Mouse (Mus musculus) erythroid progenitor cell, adult 5-6 weeks (primary cell): ENCODE data around the gene Slc22a29. TPM values are rescaled to one million over a fixed set of nuclear protein-coding genes. Genes with fewer than 3 reads are reported as not detected.
"Not testable (repeated sequence)": the region's sequence is repeated elsewhere in the genome, so short reads cannot be mapped to it uniquely, and the experiment has no call there.

Experiments used
- ATAC-seq: replicated peaks from 2 replicates; pipeline ENCODE4 v1.8.0; 2016; ENCODE audit warnings: moderate number of reproducible peaks, mild to moderate bottlenecking, moderate TSS enrichment, inconsistent platforms; ENCODE audit not compliant: poor library complexity, low FRiP score, severe bottlenecking
- total RNA-seq, 2 experiments: library from RNA; stranded (forward) in 1 of 2; stranded (reverse) in 1 of 2; fragments of 150-400 nt in 1 of 2; fragments of 186-747, 209-891 nt in 1 of 2; gene quantifications; 2 replicates each; pipeline versions ENCODE4 v1.2.3 to v1.2.4; 2015 to 2017; ENCODE audit warnings: low replicate concordance in 2 of 2

Slc22a29 gene
- total RNA-seq (2015; ENCODE audit: low replicate concordance) = not detected in 2 replicates
- not detected in 2 replicates for total RNA-seq (2017; ENCODE audit: low replicate concordance)

DNA sequence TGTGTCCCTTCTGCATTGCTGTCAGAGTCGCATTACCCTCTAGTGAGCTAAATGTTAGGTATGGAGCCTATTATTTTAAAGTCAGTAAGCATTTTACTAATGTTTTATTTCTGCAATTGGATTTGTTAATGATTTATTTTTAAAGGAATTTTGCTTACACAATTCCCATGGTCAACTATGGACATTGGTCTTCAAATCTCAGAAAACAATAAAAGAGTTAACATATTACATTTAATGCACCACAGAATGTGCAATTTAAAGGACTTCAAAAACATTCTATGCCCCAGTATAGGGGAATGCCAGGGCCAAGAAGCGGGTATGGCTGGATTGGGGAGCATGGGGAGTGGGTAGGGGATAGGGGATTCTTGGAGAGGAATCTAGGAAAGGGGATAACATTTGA lies at the start of gene Slc22a29:
TSS of gene Slc22a29 (minus strand) at position 101 of the 400 bp plus-strand sequence.
- no peak for ATAC-seq

DNA sequence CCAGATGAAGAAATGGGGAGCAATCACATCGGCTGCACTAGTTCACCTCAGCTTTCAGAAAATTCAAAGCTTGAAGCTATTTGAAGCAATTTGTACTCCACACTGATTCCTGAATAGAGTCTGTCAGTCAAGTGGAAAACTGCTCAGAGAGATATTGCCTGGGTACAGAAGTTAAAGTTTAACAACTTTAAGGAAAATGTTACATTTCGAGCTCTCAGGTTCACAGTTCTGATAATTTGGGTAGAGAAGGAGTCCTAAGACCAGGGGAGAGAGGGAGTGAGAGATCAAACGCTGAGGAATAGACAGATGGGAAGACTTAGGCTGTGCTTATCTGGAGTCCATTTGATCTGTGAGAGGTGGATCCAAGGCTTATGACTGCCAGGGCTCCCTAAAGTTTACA lies 46.6 kb upstream of the Slc22a29 start:
- no peak for ATAC-seq

DNA sequence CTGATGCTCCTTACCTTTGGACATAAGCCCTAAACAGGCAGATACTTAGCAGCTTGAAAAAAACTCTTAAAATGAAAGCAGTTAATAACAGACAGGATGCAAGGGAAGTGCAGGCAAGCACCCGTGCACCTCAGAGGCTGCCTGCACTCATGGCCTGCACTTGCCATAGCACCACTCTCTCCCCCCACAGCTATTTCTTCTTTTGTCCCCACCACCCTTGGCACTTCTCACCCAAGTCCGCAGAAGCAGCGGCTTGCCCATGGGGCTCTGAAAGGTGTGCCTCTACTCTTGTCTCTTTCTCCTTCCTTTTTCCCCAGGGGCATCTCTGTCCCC lies 34.0 kb upstream of the Slc22a29 start:
- ATAC-seq = no peak

DNA sequence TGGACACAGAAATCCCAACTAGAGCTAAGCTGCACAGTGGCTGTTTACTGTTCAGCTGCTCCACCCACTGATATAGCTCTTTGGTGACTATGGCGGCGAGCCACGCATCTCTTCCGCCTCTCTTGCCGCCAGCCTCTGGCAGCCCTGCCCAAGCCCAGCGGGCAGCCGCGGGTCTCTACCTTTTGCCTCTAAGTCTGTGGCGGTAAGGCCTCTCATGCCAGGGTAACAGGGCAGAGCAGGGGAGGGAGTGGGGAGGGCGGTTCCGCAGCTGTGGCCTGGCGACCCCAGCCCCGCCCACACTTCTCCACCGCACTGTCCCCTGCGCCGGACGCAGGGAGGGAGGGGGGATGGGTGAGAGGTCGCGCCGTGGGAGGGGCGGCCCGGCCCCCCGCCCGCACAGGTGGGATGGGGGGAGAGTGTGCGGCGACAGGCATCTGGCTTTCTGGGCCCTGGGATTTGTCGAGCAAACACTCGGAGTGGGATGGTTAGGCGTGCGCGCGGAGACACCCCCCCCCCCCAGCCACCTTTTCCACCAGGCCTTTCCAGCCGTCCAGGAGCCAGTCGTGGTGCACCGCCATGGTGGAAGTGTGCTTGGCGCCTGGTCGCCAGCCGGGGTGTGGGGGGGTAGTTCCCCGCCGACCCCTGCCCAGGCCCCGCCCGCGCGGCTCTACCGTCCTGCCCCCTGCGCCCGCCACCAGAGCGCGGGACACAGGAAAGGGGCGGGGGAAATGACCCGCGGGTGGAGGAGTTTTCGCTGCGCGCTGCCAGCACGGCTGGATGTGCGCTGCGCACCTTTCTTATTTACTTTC lies 33.4 kb upstream of the Slc22a29 start:
- ATAC-seq = peak; percentile 88

DNA sequence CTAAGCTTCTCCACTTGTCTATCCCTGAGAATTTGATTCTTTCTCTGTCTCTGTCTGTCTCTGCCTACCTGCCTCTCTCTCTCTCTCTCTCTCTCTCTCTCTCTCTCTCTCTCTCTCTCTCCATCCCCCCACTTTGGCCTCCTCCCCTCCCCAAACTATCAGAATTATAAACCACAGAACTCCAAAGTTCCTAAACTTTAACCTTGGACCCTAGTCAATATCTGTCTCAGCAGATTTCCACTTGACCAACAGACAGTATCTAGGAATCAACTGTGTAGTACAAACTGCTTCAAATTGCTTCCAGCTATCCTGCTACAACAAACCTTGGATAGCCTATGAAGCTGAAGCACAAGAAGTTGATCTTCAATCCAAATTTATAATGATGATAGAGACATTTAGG lies 10.2 kb upstream of the Slc22a29 start:
- no peak for ATAC-seq

DNA sequence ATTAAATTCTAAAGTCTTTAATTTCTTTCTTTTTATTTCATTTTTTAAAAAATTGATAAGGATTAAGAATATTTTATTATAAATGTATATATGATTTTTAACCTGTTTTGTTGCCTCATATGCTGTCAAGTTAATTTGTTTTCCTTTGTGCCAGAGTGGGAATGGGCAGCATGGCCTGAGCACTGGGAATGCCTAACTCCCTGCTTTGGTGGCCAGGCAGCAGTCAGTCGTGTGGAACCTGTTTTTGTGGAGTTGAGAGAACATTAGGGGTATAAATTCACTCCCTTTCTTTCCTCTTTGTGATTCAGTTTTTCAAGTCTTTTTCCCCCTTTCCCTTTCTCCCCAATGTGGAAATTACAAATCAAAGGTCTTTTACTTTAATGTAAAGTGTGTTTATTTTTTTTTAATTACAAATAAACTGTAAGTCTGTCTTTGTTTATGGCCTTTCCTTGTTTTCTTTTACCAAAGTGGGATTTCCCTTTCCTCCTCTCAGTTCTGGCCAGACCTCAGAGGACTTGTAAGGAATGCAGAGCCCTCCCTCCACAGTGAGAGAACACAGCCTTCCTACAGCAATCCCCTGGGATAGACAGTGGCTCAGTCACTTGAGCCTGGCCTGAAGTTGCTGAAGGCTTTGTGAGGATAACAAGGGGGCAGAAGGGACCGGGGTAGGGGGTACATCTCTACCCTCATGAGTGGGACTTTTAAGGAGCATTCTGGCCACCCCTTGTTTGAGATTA lies 69.7 kb downstream of the Slc22a29 start:
- no peak for ATAC-seq

DNA sequence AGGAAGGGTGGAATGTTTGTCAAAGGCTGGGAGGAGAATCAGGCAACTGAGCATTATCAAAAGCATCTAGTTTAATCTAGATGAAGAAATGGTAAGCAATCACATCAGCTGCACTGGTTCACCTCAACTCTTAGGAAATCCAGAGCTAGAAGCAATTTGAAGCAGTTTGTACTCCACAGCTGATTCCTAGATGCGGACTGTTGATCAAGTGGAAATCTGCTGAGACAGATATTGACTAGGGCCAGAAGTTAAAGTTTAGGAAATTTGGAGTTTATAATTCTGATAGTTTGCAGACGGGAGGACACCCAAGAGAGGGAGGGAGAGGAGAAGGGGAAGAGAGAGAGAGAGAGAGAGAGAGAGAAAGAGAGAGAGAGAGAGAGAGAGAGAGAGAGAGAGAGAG lies 76.0 kb downstream of the Slc22a29 start:
- not testable (repeated sequence) for ATAC-seq

DNA sequence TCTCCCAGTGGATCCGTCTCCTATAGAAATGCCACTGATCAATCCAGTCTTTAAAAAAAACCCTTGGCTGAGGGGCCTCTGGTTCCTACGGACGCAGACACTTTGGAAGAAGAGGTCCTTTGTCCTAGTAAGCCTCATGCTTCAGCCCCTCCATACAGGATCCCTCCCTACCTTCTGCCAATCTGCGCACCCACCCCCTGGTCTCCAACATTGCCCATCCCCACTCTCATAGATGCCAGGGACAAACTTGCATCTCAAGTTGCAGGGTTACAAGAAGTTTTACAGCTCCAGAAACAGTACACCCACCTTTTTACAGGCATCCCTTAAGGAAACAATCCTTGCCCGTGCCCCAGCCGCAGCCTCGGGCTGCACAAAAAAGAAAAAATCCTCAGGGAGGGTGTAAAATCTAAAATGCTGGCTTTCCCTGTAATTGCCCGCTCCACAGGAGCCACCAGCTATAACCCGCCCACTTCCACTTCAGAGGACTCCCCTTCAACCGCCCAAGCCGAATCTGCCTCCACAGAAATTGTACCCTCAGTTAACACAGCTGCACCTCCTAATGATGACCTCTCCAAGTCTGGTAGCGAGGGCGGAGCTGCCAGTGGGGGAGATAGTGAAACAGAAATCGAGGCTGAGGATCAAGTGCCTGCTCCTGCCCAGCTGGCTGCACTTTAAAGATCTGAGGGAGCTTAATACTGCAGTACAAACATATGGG lies 84.4 kb downstream of the Slc22a29 start:
- ATAC-seq = not testable (repeated sequence)

DNA sequence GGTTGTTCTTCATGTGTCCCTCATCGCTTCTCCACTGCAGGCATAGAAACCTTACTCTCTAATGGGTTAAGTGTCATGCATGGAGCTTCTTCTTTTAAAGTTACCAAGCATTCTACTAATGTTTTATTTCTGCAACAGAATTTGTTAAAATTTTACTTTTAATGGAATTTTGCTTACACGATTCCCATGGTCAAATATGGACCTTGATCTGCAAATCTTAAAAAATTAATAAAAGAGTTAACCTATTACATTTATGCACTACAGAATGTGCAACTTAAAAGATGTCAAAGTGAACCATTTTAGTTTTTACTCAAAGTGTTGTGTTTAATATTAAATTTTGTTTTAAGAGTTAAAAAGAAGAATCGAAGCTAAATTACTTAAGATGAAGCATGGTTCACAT lies 86.8 kb downstream of the Slc22a29 start, which contains the start of gene Slc22a28:
TSS of gene Slc22a28 (minus strand) at position 102 of the 400 bp plus-strand sequence.
- not testable (repeated sequence) for ATAC-seq

Other genes starting within 250 kb of the Slc22a29 start
- gene Slc22a28, start 86.9 kb downstream of the Slc22a29 start, total RNA-seq (2015; ENCODE audit: low replicate concordance) = not detected in 2 replicates
- not detected in 2 replicates for gene Slc22a28, start 86.9 kb downstream of the Slc22a29 start, total RNA-seq (2017; ENCODE audit: low replicate concordance)
- gene Slc22a30, start 186.2 kb upstream of the Slc22a29 start, total RNA-seq (2015; ENCODE audit: low replicate concordance) = not detected in 2 replicates
- gene Slc22a30, start 186.2 kb upstream of the Slc22a29 start, total RNA-seq (2017; ENCODE audit: low replicate concordance) = not detected in 2 replicates